Mouse (Mus musculus) embryonic fibroblast, embryonic 13.5 days (primary cell): ENCODE measurements at regions not wholly inside any gene's neighbourhood (a gene's known extent, or its start where the extent isn't known, plus 50 kb on each side); places are given as distances from the start of the nearest gene placed in this dataset.

Experiments used
- H3K27ac ChIP-seq: 2 replicates; pipeline ENCODE4 v1.5.1; 2012; ENCODE audit warnings: low read length, control low read depth, inconsistent platforms; ENCODE audit not compliant: insufficient read depth
- H3K4me1 ChIP-seq: 2 replicates; pipeline ENCODE4 v1.6.1; 2011; ENCODE audit warnings: low read length; ENCODE audit not compliant: control insufficient read depth, insufficient read depth
- H3K4me3 ChIP-seq: 2 replicates; pipeline ENCODE4 v1.5.1; 2011; ENCODE audit warnings: mild to moderate bottlenecking, control low read depth, low read length; ENCODE audit not compliant: insufficient read depth
- CTCF ChIP-seq: IDR thresholded peaks from 2 replicates; pipeline ENCODE4 v1.5.1; 2011; ENCODE audit warnings: mild to moderate bottlenecking, control low read depth, low read length, moderate library complexity, borderline replicate concordance; ENCODE audit not compliant: insufficient read depth
- POLR2A ChIP-seq: IDR thresholded peaks from 2 replicates; pipeline ENCODE4 v1.6.1; 2011; ENCODE audit warnings: low read depth, mild to moderate bottlenecking, control low read depth, low read length, moderate library complexity

GRCm38 (mm10) chr8:78023936-78024335, 189.2 kb upstream of the Ttc29 start:
- no peak for TF ChIP-seq CTCF
- no peak for TF ChIP-seq POLR2A
- H3K4me1 ChIP-seq, result peaks cover 8% of the 10 kb centered on the region
- H3K4me3 ChIP-seq, result no peak overlapping the region
- peak overlapping the region; percentile 80 for H3K27ac ChIP-seq

GRCm38 (mm10) chr8:78024964-78025363, 188.1 kb upstream of the Ttc29 start:
- Histone ChIP-seq H3K27ac (no peak overlapping the region), H3K4me1 (peaks cover 8% of the 10 kb centered on the region), H3K4me3 (no peak overlapping the region)
- TF ChIP-seq POLR2A (no peak), CTCF (no peak)

- Histone ChIP-seq H3K27ac (no peak overlapping the region), H3K4me3 (no peak overlapping the region), H3K4me1 (peaks cover 8% of the 10 kb centered on the region)
- no peak for TF ChIP-seq POLR2A
- no peak for TF ChIP-seq CTCF
These were observed 185.7 kb upstream of the Ttc29 start for GRCm38 (mm10) chr8:78027371-78027770.

GRCm38 (mm10) chr8:78028928-78029327, 184.2 kb upstream of the Ttc29 start:
- H3K27ac ChIP-seq, result no peak overlapping the region
- no peak for TF ChIP-seq CTCF
- no peak for TF ChIP-seq POLR2A
- peaks cover 5% of the 10 kb centered on the region for H3K4me1 ChIP-seq
- H3K4me3 ChIP-seq, result no peak overlapping the region

- no peak for TF ChIP-seq CTCF
- no peak for TF ChIP-seq POLR2A
- no peaks in the 10 kb centered on the region; the same call in 1 of the 2 replicates for H3K4me1 ChIP-seq
- H3K27ac ChIP-seq, result no peak overlapping the region
- H3K4me3 ChIP-seq, result no peak overlapping the region
These were observed 181.3 kb upstream of the Ttc29 start for GRCm38 (mm10) chr8:78031811-78032210.

GRCm38 (mm10) chr8:78034687-78035086, 178.4 kb upstream of the Ttc29 start:
- no peak overlapping the region for H3K27ac ChIP-seq
- H3K4me1 ChIP-seq, result no peaks in the 10 kb centered on the region
- TF ChIP-seq POLR2A, result no peak
- TF ChIP-seq CTCF, result no peak
- no peak overlapping the region for H3K4me3 ChIP-seq

- no peak overlapping the region for H3K27ac ChIP-seq
- no peak overlapping the region for H3K4me3 ChIP-seq
- no peak for TF ChIP-seq CTCF
- no peak for TF ChIP-seq POLR2A
- H3K4me1 ChIP-seq, result no peaks in the 10 kb centered on the region
These were observed 175.9 kb upstream of the Ttc29 start for GRCm38 (mm10) chr8:78037218-78037617.

GRCm38 (mm10) chr8:78046691-78047090, 166.4 kb upstream of the Ttc29 start:
- Histone ChIP-seq H3K4me3 (no peak overlapping the region), H3K4me1 (no peaks in the 10 kb centered on the region)
- no peak for TF ChIP-seq CTCF
- no peak for TF ChIP-seq POLR2A

GRCm38 (mm10) chr8:78050768-78051167, 162.3 kb upstream of the Ttc29 start:
- Histone ChIP-seq H3K4me3 (no peak overlapping the region), H3K27ac (no peak overlapping the region), H3K4me1 (no peaks in the 10 kb centered on the region)
- TF ChIP-seq CTCF (no peak), POLR2A (no peak)

More at GRCm38 (mm10) chr8:78046691-78047090, 166.4 kb upstream of the Ttc29 start:
- no peak overlapping the region for H3K27ac ChIP-seq

- Histone ChIP-seq H3K4me3 (no peak overlapping the region), H3K4me1 (no peaks in the 10 kb centered on the region), H3K27ac (no peak overlapping the region)
- TF ChIP-seq POLR2A, result no peak
- TF ChIP-seq CTCF, result no peak
These were observed 158.7 kb upstream of the Ttc29 start for GRCm38 (mm10) chr8:78054435-78054834.

GRCm38 (mm10) chr8:78054920-78055319, 158.2 kb upstream of the Ttc29 start:
- no peaks in the 10 kb centered on the region for H3K4me1 ChIP-seq

More at GRCm38 (mm10) chr8:78054920-78055319, 158.2 kb upstream of the Ttc29 start:
- no peak overlapping the region for H3K27ac ChIP-seq
- H3K4me3 ChIP-seq, result no peak overlapping the region
- TF ChIP-seq POLR2A, result no peak
